Mouse (Mus musculus): Measurements from ENCODE around the gene Oxsr1. TPM values are rescaled to one million over a fixed set of nuclear protein-coding genes. Genes with fewer than 3 reads are reported as not detected.
A peak's percentile ranks its signal among the peaks of the same experiment; 100 is the strongest.

The Oxsr1 gene
- polyA plus RNA-seq, 1 experiment from 2014 or later = 14.3 TPM

GRCm38 (mm10) chr9:119192202-119192990 is 129.8 kb downstream of the Oxsr1 start:
- WGBS = 39% methylated on average over 11 of the region's 11 CpGs
- Histone ChIP-seq H3K27me3 (ENCODE audit: insufficient read depth, poor library complexity, severe bottlenecking) (no peaks in the 10 kb centered on the region), H3K9me3 (no peaks in the 10 kb centered on the region), H3K36me3 (no peaks in the 10 kb centered on the region), H3K4me3 (no peak overlapping the region), H3K27ac (no peak overlapping the region), H3K4me1 (replicated peaks) (no peaks in the 10 kb centered on the region)
- peak; percentile 35 for DNase-seq (ENCODE audit: low spot score)

Other genes with a start within 250 kb of the Oxsr1 start
- 30.8 and 31.8 TPM in 2 replicates for gene Plcd1, start 228.9 kb downstream of the Oxsr1 start, polyA plus RNA-seq (2016; fragmentation: Nextera tagmentation; extraction: Ambion mirVana)
- gene Dlec1, start 219.9 kb downstream of the Oxsr1 start, polyA plus RNA-seq (2016; fragmentation: Nextera tagmentation; extraction: Ambion mirVana) = 1.6 and 1.8 TPM in 2 replicates
- 1.3 and 1.5 TPM in 2 replicates for gene Acaa1b, start 165.3 kb downstream of the Oxsr1 start, polyA plus RNA-seq (2016; fragmentation: Nextera tagmentation; extraction: Ambion mirVana)
- not detected in 2 replicates for gene Gm47289, start 163.3 kb downstream of the Oxsr1 start, polyA plus RNA-seq (2016; fragmentation: Nextera tagmentation; extraction: Ambion mirVana)
- gene Slc22a13, start 113.3 kb downstream of the Oxsr1 start, polyA plus RNA-seq (2016; fragmentation: Nextera tagmentation; extraction: Ambion mirVana) = not detected in 2 replicates
- 73.5 and 81.5 TPM in 2 replicates for gene Acaa1a, start 17.2 kb upstream of the Oxsr1 start, polyA plus RNA-seq (2016; fragmentation: Nextera tagmentation; extraction: Ambion mirVana)
- gene Myd88, start 19.0 kb upstream of the Oxsr1 start, polyA plus RNA-seq (2016; fragmentation: Nextera tagmentation; extraction: Ambion mirVana) = 8.2 and 8.4 TPM in 2 replicates
- gene Xylb, start 35.0 kb upstream of the Oxsr1 start, polyA plus RNA-seq (2016; fragmentation: Nextera tagmentation; extraction: Ambion mirVana) = 6.6 and 7.0 TPM in 2 replicates
- 0.10 TPM in 1 of 2 replicates, not detected in the other for gene Slc22a14, start 43.1 kb upstream of the Oxsr1 start, polyA plus RNA-seq (2016; fragmentation: Nextera tagmentation; extraction: Ambion mirVana)
- 74.3 and 80.3 TPM in 2 replicates for gene Acvr2b, start 79.7 kb upstream of the Oxsr1 start, polyA plus RNA-seq (2016; fragmentation: Nextera tagmentation; extraction: Ambion mirVana)
- 37.2 and 39.4 TPM in 2 replicates for gene Exog, start 122.5 kb upstream of the Oxsr1 start, polyA plus RNA-seq (2016; fragmentation: Nextera tagmentation; extraction: Ambion mirVana)

All from hindbrain, embryonic 10.5 days (tissue).